Mouse (Mus musculus) limb, embryonic 12.5 days (tissue): ENCODE data around the gene Gcm1. TPM values are rescaled to one million over a fixed set of nuclear protein-coding genes. Genes with fewer than 3 reads are reported as not detected.

Source experiments
- ATAC-seq: fragments of 200-750 bp; cut with Nextera tagmentation; 2 replicates; pipeline ENCODE4 v1.8.0; 2017; ENCODE audit warnings: low read depth, moderate TSS enrichment; ENCODE audit not compliant: insufficient number of reproducible peaks, insufficient read depth, low FRiP score, low TSS enrichment
- H3K27ac ChIP-seq: fragments of 300-500 bp; sonication (generic); 2 replicates; pipeline ENCODE4 v1.5.1; 2016; ENCODE audit warnings: mild to moderate bottlenecking, moderate library complexity
- H3K27me3 ChIP-seq: fragments of 300-500 bp; sonication (generic); 2 replicates; pipeline ENCODE4 v1.6.1; 2016; ENCODE audit warnings: mild to moderate bottlenecking, moderate library complexity
- H3K36me3 ChIP-seq: fragments of 300-500 bp; sonication (generic); 2 replicates; pipeline ENCODE4 v1.6.1; 2016; ENCODE audit warnings: mild to moderate bottlenecking, moderate library complexity
- H3K4me1 ChIP-seq: fragments of 300-500 bp; sonication (generic); replicated peaks from 2 replicates; pipeline ENCODE4 v1.6.1; 2016
- H3K4me2 ChIP-seq: fragments of 300-500 bp; sonication (generic); 2 replicates; pipeline ENCODE4 v1.6.1; 2016; ENCODE audit warnings: mild to moderate bottlenecking, moderate library complexity
- H3K4me3 ChIP-seq: fragments of 300-500 bp; sonication (generic); replicated peaks from 2 replicates; pipeline ENCODE4 v1.5.1; 2016; ENCODE audit warnings: mild to moderate bottlenecking
- H3K9ac ChIP-seq: fragments of 300-500 bp; sonication (generic); replicated peaks from 2 replicates; pipeline ENCODE4 v1.6.1; 2016; ENCODE audit warnings: mild to moderate bottlenecking, moderate library complexity
- H3K9me3 ChIP-seq: fragments of 300-500 bp; sonication (generic); 2 replicates; pipeline ENCODE4 v1.6.1; 2016; ENCODE audit warnings: mild to moderate bottlenecking, moderate library complexity
- WGBS: fragments of 180-500 bp; shearing (Covaris S2); methylation state at CpG from one replicate; pipeline ENCODE4 v1.1.7; 2016; 5-methylcytosine and 5-hydroxymethylcytosine counted together
- polyA plus RNA-seq: library from polyadenylated mRNA; unstranded; fragments of >200 nt; fragmentation: Nextera tagmentation; extraction: Ambion mirVana; gene quantifications from 2 replicates; pipeline ENCODE4 v1.2.1, GENCODE M21; 2016

Gene Gcm1
- polyA plus RNA-seq, 1 experiment from 2014 or later = not detected

DNA sequence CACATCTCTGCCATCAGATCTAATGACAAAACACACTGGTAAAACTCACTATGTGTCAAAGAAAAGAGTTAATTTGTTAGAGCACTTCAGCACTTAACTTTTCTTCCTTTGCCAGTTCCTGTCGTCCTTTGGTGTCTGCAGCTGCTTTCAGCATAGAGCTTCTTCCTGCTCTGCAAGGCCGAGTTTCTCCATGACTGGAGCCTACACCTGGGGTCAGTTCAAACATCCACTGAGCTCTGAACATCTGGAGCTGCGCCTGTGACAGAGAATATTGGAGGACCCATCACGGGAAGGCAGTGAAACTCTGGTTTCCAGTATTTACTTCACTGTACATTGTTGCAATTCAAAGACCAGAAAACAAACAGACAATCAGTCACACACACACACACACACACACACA, 49.7 kb downstream of the Gcm1 start:
- no peak overlapping the region for H3K4me3 ChIP-seq
- H3K9ac ChIP-seq = no peak overlapping the region
- H3K4me2 ChIP-seq = no peak overlapping the region
- 70% methylated on average over 4 of the region's 4 CpGs for WGBS
- ATAC-seq = no peak
- no peak overlapping the region for H3K27ac ChIP-seq
- peaks cover 3% of the 10 kb centered on the region; the same call in 1 of the 2 replicates for H3K9me3 ChIP-seq
- no peaks in the 10 kb centered on the region for H3K27me3 ChIP-seq
- H3K36me3 ChIP-seq = peaks cover 61% of the 10 kb centered on the region
- H3K4me1 ChIP-seq = peaks cover 4% of the 10 kb centered on the region; the same call in 1 of the 2 replicates

DNA sequence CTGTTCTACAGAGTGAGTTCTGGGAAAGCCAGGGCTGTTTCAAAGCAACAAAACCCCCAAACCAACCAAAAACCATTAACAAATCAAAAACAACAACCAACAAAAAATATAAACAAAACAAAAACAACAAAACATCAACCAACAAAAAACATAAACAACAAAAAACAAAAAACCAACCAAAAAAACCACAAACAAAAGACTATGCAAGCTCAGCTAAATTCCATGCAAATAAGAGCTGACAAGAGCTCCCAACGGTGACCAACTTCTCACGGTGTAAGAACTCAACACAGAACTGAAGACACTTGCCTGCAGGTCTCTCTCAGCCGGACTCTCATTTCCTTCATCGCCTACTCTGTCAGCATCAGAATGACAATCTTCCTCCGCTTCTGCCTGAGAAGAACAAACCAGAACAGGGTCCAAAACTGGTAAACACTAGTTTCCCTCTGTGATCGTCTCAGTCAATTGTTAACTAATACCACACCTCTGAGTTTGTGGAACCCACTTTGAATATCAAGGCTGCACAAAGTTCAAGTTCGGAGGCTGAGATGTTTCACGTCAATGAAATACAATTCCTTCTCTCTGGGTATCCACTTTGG, 52.3 kb downstream of the Gcm1 start:
- Histone ChIP-seq H3K4me1 (peaks cover 12% of the 10 kb centered on the region; the same call in 1 of the 2 replicates), H3K9ac (no peak overlapping the region), H3K27me3 (no peaks in the 10 kb centered on the region), H3K9me3 (no peaks in the 10 kb centered on the region), H3K4me2 (no peak overlapping the region), H3K4me3 (no peak overlapping the region), H3K27ac (no peak overlapping the region), H3K36me3 (peaks cover 36% of the 10 kb centered on the region)
- ATAC-seq = no peak
- WGBS = 91% methylated on average over 8 of the region's 8 CpGs

DNA sequence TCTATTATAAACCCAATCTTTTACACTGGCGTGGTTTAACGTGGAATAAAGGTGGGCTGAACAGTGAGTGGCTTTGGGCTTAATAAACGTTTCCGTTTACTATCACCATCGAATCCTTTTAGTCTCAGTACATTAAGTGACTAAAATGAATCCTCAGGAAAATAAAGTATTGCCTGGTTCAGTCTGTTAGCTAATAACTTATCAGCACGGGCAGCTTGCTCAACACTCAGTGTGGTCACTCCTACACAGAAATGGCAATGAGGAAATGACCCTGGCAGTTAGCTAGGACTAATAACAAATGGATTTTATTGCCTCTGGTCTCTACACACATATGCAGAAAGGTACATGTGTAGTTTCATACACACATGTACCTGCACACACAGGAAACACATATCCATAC, 53.2 kb downstream of the Gcm1 start:
- ATAC-seq = no peak
- Histone ChIP-seq H3K9ac (no peak overlapping the region), H3K27me3 (no peaks in the 10 kb centered on the region), H3K27ac (no peak overlapping the region), H3K4me2 (no peak overlapping the region), H3K9me3 (no peaks in the 10 kb centered on the region), H3K4me1 (peaks cover 20% of the 10 kb centered on the region), H3K36me3 (peaks cover 33% of the 10 kb centered on the region), H3K4me3 (no peak overlapping the region)
- WGBS = 91% methylated on average over 6 of the region's 6 CpGs

- Histone ChIP-seq H3K4me1 (peaks cover 20% of the 10 kb centered on the region), H3K9ac (no peak overlapping the region), H3K27me3 (no peaks in the 10 kb centered on the region), H3K4me3 (no peak overlapping the region), H3K9me3 (no peaks in the 10 kb centered on the region), H3K36me3 (peaks cover 28% of the 10 kb centered on the region), H3K27ac (no peak overlapping the region), H3K4me2 (no peak overlapping the region)
- 77% methylated on average over 6 of the region's 6 CpGs for WGBS
- no peak for ATAC-seq
These were observed 53.8 kb downstream of the Gcm1 start for GRCm38 (mm10) chr9:78105501-78105932.

GRCm38 (mm10) chr9:78106821-78107220, 55.1 kb downstream of the Gcm1 start:
- peaks cover 22% of the 10 kb centered on the region for H3K4me1 ChIP-seq
- no peak overlapping the region for H3K9ac ChIP-seq
- H3K4me2 ChIP-seq = peak overlapping the region; percentile 79
- no peak overlapping the region for H3K27ac ChIP-seq
- WGBS = 73% methylated on average over 4 of the region's 4 CpGs
- H3K4me3 ChIP-seq = no peak overlapping the region
- H3K27me3 ChIP-seq = no peaks in the 10 kb centered on the region
- peaks cover 16% of the 10 kb centered on the region for H3K36me3 ChIP-seq
- ATAC-seq = no peak
- H3K9me3 ChIP-seq = no peaks in the 10 kb centered on the region

DNA sequence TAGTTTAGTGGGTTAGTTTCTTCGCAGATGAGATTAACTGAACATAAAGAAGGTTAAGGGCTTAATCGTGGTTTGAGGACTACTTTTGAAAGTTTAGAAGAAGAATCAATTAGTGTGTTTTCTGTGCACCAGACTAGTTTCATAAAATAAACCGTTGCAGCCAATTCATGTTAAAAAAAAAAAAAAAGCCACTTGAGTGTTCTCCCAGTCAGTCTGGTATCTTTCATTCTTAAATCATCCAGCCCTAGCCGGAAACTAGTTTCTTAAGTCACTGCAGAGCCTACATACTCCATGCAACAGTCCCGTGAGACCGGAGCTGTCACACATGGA, 55.8 kb downstream of the Gcm1 start:
- WGBS = 25% methylated on average over 6 of the region's 6 CpGs
- peaks cover 13% of the 10 kb centered on the region for H3K36me3 ChIP-seq

GRCm38 (mm10) chr9:78107912-78108795, 56.4 kb downstream of the Gcm1 start:
- H3K9me3 ChIP-seq = no peaks in the 10 kb centered on the region
- H3K4me1 ChIP-seq = peaks cover 22% of the 10 kb centered on the region
- peak overlapping the region; percentile 92 for H3K9ac ChIP-seq
- WGBS = under 1% methylated on average over 88 of the region's 88 CpGs
- peak overlapping the region; percentile 95 for H3K27ac ChIP-seq
- no peaks in the 10 kb centered on the region for H3K27me3 ChIP-seq
- H3K4me3 ChIP-seq = peak overlapping the region; percentile 90
- peak; percentile 77 for ATAC-seq
- peaks cover 12% of the 10 kb centered on the region for H3K36me3 ChIP-seq
- peak overlapping the region; percentile 79 for H3K4me2 ChIP-seq

More for the DNA sequence above, 55.8 kb downstream of the Gcm1 start:
- no peaks in the 10 kb centered on the region for H3K9me3 ChIP-seq
- H3K9ac ChIP-seq = peak overlapping the region; percentile 92
- H3K4me3 ChIP-seq = peak overlapping the region; percentile 90
- H3K4me1 ChIP-seq = peaks cover 22% of the 10 kb centered on the region
- H3K27ac ChIP-seq = peak overlapping the region; percentile 95; the same call in 1 of the 2 replicates
- 0 out of 2 replicates have a peak, but pooled peaks have one; percentile 12 for ATAC-seq
- H3K4me2 ChIP-seq = peak overlapping the region; percentile 79
- no peaks in the 10 kb centered on the region for H3K27me3 ChIP-seq

DNA sequence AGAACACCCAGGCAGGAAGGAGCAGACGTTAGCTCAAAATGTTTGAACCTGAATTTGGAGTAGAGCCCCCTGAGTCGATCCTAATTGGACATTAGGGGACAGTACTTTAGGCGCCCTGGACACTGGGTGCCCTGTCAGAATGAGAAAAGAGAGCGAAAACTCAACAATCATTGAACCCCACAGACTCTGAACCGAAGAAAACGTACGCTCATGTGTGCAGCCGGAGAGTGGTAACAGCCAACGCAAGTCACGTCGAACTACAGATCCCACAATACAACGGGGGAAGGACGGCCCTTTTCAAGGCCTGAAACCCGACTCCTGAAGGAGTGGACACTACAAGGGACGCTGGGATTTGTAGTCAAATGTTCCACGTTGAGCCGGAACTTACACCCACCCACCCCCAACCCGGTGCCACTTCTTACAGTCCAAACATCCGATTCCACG, 57.1 kb downstream of the Gcm1 start, which contains the start of the genes Fbxo9 and Ick:
Gene Fbxo9, minus strand, starts transcription at position 270 of the 444 bp plus-strand sequence.
Gene Ick, plus strand, starts transcription at position 397 of the 444 bp plus-strand sequence.
- Histone ChIP-seq H3K27me3 (no peaks in the 10 kb centered on the region), H3K4me1 (peaks cover 22% of the 10 kb centered on the region), H3K4me2 (peak within 1 kb of the TSS; percentile 79), H3K4me3 (peak within 1 kb of the TSS; percentile 90), H3K27ac (peak within 1 kb of the TSS; percentile 95), H3K9me3 (no peaks in the 10 kb centered on the region), H3K9ac (peak within 1 kb of the TSS; percentile 92), H3K36me3 (peaks cover 8% of the 10 kb centered on the region)
- under 1% methylated on average over 20 of the region's 20 CpGs for WGBS
- ATAC-seq = peak; percentile 90

GRCm38 (mm10) chr9:78109656-78110055, 57.9 kb downstream of the Gcm1 start:
- Histone ChIP-seq H3K4me1 (peaks cover 30% of the 10 kb centered on the region), H3K4me3 (peak overlapping the region; percentile 90), H3K27me3 (no peaks in the 10 kb centered on the region), H3K4me2 (peak overlapping the region; percentile 79), H3K9ac (peak overlapping the region; percentile 92; the same call in 1 of the 2 replicates), H3K36me3 (peaks cover under 1% of the 10 kb centered on the region; the same call in 1 of the 2 replicates), H3K27ac (no peak overlapping the region), H3K9me3 (no peaks in the 10 kb centered on the region)
- ATAC-seq = no peak
- 46% methylated on average over 5 of the region's 5 CpGs for WGBS

GRCm38 (mm10) chr9:78111456-78111855, 59.7 kb downstream of the Gcm1 start:
- 46% methylated on average over 2 of the region's 2 CpGs for WGBS
- H3K36me3 ChIP-seq = peaks cover 3% of the 10 kb centered on the region
- H3K9me3 ChIP-seq = no peaks in the 10 kb centered on the region
- H3K9ac ChIP-seq = no peak overlapping the region
- no peak overlapping the region for H3K4me3 ChIP-seq
- H3K27ac ChIP-seq = no peak overlapping the region
- no peak for ATAC-seq
- H3K4me2 ChIP-seq = no peak overlapping the region
- no peaks in the 10 kb centered on the region for H3K27me3 ChIP-seq
- H3K4me1 ChIP-seq = peaks cover 36% of the 10 kb centered on the region
